Mouse (Mus musculus) CD4-positive, CD25-positive, alpha-beta regulatory T cell, adult 9 weeks (primary cell): ENCODE data around the gene Pspn. TPM values are rescaled to one million over a fixed set of nuclear protein-coding genes. Genes with fewer than 3 reads are reported as not detected.

Experiments
- polyA plus RNA-seq: library from polyadenylated mRNA; unstranded; fragments of 100-300 nt; shearing (Covaris generic); gene quantifications from one replicate; pipeline ENCODE4 v1.2.1, GENCODE M21; 2017

Pspn gene
- not detected for polyA plus RNA-seq

DNA sequence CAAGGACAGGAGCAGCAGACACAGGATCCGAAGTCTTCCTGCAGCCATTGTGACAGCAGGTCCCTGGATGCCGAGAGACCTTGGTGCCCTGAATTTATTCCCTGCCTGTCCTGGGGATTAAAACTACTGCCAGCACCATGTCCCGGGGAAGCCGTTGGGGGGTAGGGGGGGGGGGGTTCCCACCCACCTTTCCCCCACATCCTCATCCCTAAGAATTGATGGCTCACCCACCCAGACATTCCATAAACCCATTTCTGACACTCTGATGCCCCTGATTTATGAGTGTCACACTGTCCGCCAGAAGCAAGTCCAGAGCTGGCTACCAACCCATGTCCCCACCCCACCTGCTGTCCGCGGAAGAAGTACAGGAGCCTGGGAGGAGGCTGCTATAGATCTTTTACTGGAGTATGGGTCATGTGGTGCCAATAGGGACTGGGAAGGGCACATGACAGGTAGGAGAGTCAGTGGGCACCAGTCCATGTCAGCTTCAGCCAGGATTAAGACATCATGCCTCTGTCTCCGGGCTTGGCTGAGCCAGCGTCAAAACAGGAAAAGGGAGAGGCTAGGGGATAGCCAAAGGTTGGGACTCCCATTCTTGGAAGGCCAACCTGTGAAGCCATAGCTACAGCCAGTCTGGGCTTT is at the start of gene Pspn:
Gene Pspn (minus strand): TSS at position 51 of the 642 bp plus-strand sequence.

DNA sequence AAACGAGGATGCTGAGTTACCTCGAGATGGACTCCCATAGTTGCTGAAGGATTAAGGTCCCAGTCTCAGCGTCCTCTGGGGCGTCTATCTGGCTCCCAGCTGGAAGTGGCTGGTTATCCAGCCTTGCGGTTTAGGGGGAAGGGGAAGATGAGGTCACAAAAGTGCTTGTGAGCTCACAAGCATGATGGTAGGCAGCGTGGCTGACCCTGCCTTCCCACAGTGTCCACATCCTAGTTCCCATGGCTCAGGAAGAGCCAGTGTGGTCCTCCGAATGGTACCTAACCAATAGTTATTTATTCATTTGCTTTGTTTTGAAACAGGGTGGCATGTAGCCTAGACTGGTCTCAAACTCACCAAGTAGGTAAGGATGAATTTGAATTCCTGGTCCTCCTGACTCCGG is 41.7 kb upstream of the Pspn start, which contains the start of gene Slc25a41:
Gene Slc25a41 (minus strand): TSS at position 101 of the 400 bp plus-strand sequence.

DNA sequence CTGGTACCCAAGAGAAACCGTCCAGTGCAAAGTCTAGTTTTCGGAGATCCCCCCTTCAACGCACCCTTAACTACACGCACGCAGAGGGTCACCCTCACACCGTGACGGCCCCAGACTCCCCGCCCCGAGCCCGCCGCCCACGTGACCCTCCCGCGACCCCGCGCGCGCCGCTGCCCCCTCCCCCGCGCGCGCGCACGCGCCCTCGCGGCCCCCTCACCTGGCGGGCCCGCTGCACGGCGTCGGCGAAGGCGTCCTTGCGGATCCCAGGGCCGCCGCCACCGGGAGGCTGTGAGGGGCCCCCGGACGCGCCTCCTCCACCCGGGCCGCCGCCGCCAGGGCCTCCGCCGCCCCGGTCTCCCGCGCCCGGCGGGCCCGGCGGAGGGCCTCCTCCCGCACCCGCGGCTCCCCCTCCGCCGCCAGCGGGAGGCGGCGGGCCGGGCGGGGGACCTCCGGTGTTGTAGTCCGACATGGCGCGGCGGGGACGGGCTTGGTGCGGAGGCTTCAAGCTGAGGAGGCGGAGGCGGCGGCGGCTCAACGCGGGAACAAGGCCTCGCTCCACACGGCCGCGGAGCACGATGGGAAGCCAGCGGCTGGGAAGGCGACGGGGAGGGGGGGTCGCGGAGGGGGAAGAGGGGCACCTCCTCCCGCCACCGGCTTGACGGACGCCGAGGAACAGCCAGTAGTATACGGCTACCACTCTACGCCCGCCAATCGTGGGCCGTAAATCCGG is 31.3 kb upstream of the Pspn start, which contains the start of gene Khsrp:
Gene Khsrp (minus strand): TSS at position 592 of the 730 bp plus-strand sequence.

DNA sequence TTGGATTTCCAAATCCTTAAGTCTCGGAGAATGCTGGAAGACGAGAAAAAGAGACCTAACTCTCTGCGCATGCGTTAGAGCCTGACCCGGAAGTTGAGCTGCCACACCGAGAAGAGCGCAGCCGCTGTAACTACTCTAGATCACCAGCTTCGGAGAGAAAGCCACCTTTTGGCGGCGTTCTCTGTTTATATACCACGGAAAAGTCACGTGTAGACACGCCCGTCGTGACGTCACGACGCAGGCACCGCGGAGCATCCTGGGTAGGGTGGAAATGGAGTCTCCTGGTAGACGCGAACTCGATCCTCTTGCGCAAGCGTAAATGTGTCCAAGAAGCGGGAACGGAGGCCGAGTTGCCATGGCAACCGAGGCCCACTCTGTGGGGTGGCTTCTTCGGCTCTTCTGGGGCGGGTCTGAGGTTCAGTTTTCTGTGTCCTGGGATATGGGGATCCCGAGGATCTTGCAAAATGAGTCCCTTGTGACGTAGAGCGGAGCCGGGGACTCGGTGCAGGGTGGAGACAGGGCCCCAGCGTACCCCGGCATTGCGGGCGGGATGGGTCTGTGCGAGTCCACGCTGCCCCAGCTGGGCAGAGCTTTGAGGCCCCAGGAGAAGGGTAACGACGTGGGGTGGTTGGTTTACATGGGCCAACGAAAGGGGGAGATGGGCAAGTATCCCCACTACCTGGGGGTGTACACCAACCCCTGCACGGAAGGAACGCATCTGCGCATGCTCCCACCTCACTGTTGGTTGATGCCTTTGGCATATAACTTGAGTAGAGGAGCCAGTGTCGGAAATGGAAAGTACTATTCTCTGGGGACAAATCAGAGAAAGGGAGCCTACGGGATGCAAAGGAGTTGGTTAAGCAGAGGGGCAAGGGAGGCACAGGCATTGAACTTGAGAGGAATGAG is 11.7 kb upstream of the Pspn start, which contains the start of the genes Gtf2f1 and Gm17949:
Gene Gtf2f1 (minus strand): TSS at position 53 of the 906 bp plus-strand sequence.
Gene Gm17949 (plus strand): TSS at position 234 of the 906 bp plus-strand sequence.

DNA sequence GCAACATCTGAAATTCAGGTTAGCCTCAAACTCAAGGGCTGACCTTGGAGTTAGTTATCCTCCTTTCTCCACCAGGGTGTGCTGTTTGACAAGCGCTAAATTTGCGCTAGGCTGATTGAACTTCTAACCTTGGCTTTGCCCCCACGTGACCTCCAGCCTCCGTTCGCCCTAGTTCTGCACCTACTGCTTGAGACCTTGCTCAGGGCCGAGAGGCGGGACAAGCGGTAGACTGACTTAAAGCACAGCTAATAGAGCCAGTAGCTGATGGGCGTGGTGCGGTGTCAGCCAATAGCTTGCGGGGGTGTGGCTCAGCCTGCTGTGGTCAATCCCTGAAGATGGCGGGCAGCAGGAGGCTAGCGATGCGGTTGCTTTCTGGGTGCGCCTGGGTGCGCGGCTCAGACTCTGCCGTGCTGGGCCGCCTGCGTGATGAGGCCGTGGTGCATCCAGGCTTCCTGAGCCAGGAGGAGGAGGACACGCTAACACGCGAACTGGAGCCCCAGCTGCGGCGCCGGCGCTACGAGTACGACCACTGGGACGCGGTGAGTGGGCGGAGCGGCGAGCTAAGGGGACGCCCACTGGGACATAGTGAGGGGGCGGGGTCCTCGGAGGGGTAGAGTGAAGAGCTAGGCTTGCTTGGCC is 2.7 kb downstream of the Pspn start, which contains the start of gene Alkbh7:
Gene Alkbh7 (plus strand): TSS at position 311 of the 639 bp plus-strand sequence.

DNA sequence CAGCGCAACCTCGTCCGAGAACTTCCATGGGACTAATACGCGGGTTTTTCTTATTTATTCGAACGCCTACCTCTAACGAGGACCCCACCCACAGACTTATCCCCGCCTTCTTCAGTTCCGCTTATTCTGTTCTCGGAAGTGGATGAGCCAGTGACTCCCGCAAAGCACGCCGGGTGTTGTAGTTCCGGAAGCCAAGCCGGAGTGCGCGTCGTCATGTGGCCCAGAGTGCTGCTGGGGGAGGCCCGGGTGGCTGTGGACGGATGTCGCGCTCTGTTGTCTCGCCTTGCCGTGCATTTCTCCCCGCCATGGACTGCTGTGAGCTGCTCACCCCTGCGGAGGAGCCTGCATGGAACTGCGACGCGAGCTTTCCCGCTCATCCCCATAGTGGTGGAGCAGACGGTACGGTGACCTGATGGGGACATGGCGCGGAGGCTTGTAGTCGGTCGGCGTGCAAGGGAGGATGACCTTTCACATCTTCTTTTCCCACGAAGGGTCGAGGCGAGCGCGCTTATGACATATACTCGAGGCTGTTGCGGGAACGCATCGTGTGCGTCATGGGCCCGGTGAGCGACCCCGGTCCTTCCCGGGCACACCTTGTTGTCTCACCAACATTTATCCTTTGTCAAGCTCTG is 9.6 kb downstream of the Pspn start, which contains the start of gene Clpp:
Gene Clpp (plus strand): TSS at position 191 of the 632 bp plus-strand sequence.

DNA sequence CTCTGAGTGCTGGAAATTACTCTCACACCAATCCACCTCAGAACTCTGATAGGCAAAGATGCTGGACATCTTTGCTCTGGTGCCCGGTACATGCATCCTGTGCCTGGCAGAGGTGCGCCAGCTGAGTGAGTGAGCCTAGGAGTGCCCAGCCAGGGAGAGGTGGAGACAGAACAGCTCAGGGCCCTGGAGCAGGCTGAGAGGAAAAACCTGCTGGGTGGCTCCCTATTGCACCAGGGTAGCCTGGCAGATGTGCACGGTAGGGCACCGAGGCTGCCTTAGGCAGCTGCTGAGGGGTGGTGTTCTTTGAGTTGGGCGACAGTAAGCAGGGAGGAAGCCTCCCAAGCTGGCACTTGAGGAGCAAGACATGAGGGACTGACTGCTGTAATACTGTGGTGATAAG is 17.8 kb downstream of the Pspn start, which contains the start of gene Acer1:
Gene Acer1 (minus strand): TSS at position 114 of the 400 bp plus-strand sequence.

Other genes with a start within 250 kb of the Pspn start
- not detected for gene Nrtn, start 242.5 kb downstream of the Pspn start, polyA plus RNA-seq
- 64.4 TPM for gene Dus3l, start 235.3 kb downstream of the Pspn start, polyA plus RNA-seq
- 1.6 TPM for gene Prr22, start 229.8 kb downstream of the Pspn start, polyA plus RNA-seq
- gene Rfx2, start 169.0 kb downstream of the Pspn start, polyA plus RNA-seq = 1.0 TPM
- gene Acsbg2, start 125.6 kb downstream of the Pspn start, polyA plus RNA-seq = 0.10 TPM
- gene 1700061G19Rik, start 124.5 kb downstream of the Pspn start, polyA plus RNA-seq = 0.43 TPM
- gene Mllt1, start 64.6 kb downstream of the Pspn start, polyA plus RNA-seq = 2.8 TPM
- gene Acer1, start 17.9 kb downstream of the Pspn start, polyA plus RNA-seq = not detected
- gene Clpp, start 9.7 kb downstream of the Pspn start, polyA plus RNA-seq = 93.4 TPM
- gene Alkbh7, start 2.7 kb downstream of the Pspn start, polyA plus RNA-seq = 46.9 TPM
- 98.1 TPM for gene Gtf2f1, start 11.3 kb upstream of the Pspn start, polyA plus RNA-seq
- gene Gm17949, start 11.5 kb upstream of the Pspn start, polyA plus RNA-seq = 0.84 TPM
- 9.0 TPM for gene Khsrp, start 31.5 kb upstream of the Pspn start, polyA plus RNA-seq
- gene Slc25a41, start 41.6 kb upstream of the Pspn start, polyA plus RNA-seq = not detected
- gene Crb3, start 59.1 kb upstream of the Pspn start, polyA plus RNA-seq = 2.7 TPM
- gene Slc25a23, start 59.8 kb upstream of the Pspn start, polyA plus RNA-seq = 3.3 TPM
- 310 TPM for gene Dennd1c, start 78.5 kb upstream of the Pspn start, polyA plus RNA-seq
- 3.3 TPM for gene Tubb4a, start 87.8 kb upstream of the Pspn start, polyA plus RNA-seq
- gene Tnfsf9, start 105.3 kb upstream of the Pspn start, polyA plus RNA-seq = 10.4 TPM
- 0.88 TPM for gene Cd70, start 149.8 kb upstream of the Pspn start, polyA plus RNA-seq
- 13.4 TPM for gene Tnfsf14, start 194.2 kb upstream of the Pspn start, polyA plus RNA-seq
- gene C3, start 228.1 kb upstream of the Pspn start, polyA plus RNA-seq = 3.5 TPM
- gene Gpr108, start 248.4 kb upstream of the Pspn start, polyA plus RNA-seq = 96.4 TPM
- gene Trip10, start 249.4 kb upstream of the Pspn start, polyA plus RNA-seq = 4.6 TPM